Mouse (Mus musculus): ENCODE measurements around the gene Lin52. TPM values are rescaled to one million over a fixed set of nuclear protein-coding genes. Genes with fewer than 3 reads are reported as not detected.

The Lin52 gene
- polyA plus RNA-seq, 1 experiment from 2014 or later, result 20.5 TPM

GRCm38 (mm10) chr12:84567576-84567975, 116.4 kb downstream of the Lin52 start:
- Histone ChIP-seq H3K36me3 (no peaks in the 10 kb centered on the region), H3K27me3 (ENCODE audit: insufficient read depth, poor library complexity, severe bottlenecking) (peaks cover 77% of the 10 kb centered on the region), H3K4me1 (peaks cover 23% of the 10 kb centered on the region), H3K9me3 (no peaks in the 10 kb centered on the region), H3K4me3 (no peak overlapping the region), H3K27ac (no peak overlapping the region)
- DNase-seq (ENCODE audit: low spot score), result no peak
- 75% methylated on average over 6 of the region's 6 CpGs for WGBS

GRCm38 (mm10) chr12:84569336-84569970, 118.2 kb downstream of the Lin52 start, which contains the start of gene Vsx2:
Vsx2 (plus strand) TSS chr12:84569762.
- H3K36me3 ChIP-seq, result no peaks in the 10 kb centered on the region
- peaks cover 88% of the 10 kb centered on the region for H3K27me3 ChIP-seq (ENCODE audit: insufficient read depth, poor library complexity, severe bottlenecking)
- H3K9me3 ChIP-seq, result no peaks in the 10 kb centered on the region
- peak within 1 kb of the TSS; percentile 45 for H3K4me3 ChIP-seq
- H3K27ac ChIP-seq, result no peak within 1 kb of the TSS
- peaks cover 23% of the 10 kb centered on the region for H3K4me1 ChIP-seq
- DNase-seq (ENCODE audit: low spot score), result no peak
- 2% methylated on average over 25 of the region's 25 CpGs for WGBS

DNA sequence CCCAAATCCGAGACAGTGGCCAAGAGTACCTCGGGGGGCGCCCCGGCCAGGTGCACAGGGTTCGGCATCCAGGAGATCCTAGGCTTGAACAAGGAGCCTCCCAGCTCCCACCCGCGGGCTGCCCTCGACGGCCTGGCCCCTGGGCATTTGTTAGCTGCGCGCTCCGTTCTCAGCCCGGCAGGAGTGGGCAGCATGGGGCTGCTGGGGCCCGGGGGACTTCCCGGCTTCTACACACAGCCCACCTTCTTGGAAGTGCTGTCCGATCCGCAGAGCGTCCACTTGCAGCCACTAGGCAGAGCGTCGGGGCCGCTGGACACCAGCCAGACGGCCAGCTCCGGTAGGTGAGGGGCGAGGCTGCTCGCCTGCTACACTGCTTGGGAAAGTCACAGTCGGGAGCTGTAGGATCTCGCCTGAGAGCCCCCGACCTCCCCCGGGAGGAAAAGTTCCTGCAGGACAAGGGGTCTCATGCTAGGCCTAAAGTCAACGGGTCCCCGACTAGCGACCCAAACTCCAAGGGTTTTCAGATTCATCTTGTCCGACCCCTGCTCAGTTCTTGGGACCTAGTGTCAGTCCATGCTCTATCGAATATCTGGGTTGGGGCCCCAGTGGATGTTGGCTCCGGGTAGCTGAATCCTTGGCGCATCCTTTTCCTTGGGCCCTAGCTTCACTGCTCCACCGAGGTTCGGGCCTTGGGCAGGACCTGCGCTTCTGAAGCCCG, 118.9 kb downstream of the Lin52 start:
- Histone ChIP-seq H3K4me3 (peak overlapping the region; percentile 45), H3K27me3 (ENCODE audit: insufficient read depth, poor library complexity, severe bottlenecking) (peaks cover 95% of the 10 kb centered on the region), H3K27ac (no peak overlapping the region), H3K4me1 (peaks cover 23% of the 10 kb centered on the region), H3K36me3 (no peaks in the 10 kb centered on the region), H3K9me3 (no peaks in the 10 kb centered on the region)
- under 1% methylated on average over 40 of the region's 40 CpGs for WGBS
- DNase-seq (ENCODE audit: low spot score), result no peak

DNA sequence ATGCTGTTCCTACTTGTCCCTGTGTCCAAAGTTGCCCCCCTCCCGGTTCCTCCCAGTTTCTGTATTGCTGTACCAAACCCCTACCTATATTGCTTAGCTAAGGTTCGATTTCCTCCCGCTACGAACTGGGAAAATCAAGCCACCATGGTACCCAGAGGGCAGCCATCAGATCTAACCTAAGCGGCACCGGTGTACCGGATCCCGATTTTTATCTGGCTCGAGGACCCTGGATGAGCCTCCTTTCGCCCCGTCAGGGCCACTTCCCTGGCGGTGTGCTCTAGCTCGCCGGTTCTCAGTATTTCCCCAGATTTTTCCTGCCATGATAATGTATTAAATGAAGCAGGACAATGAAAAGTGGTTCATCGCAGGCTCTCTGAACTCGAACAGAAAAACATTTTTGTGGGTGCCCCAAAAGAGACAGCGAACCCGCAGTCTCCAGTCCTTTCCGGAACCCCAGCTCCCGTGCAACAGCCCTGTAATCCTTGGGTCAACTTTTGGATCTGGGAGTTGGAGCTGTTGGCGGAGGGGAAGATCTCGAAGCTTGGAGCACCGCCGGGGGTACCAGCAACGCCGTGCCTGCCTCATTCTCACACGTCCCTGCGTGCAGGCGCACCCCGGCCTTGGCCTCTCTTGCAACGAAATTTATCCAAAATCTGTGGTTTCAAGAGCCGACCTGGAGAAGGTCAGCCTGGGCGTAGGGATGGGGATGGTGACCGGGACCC, 119.6 kb downstream of the Lin52 start:
- Histone ChIP-seq H3K4me3 (peak overlapping the region; percentile 39; the same call in 1 of the 2 replicates), H3K36me3 (no peaks in the 10 kb centered on the region), H3K9me3 (no peaks in the 10 kb centered on the region), H3K27me3 (ENCODE audit: insufficient read depth, poor library complexity, severe bottlenecking) (peaks cover 98% of the 10 kb centered on the region), H3K27ac (no peak overlapping the region), H3K4me1 (peaks cover 23% of the 10 kb centered on the region)
- DNase-seq (ENCODE audit: low spot score), result no peak
- 2% methylated on average over 34 of the region's 34 CpGs for WGBS

DNA sequence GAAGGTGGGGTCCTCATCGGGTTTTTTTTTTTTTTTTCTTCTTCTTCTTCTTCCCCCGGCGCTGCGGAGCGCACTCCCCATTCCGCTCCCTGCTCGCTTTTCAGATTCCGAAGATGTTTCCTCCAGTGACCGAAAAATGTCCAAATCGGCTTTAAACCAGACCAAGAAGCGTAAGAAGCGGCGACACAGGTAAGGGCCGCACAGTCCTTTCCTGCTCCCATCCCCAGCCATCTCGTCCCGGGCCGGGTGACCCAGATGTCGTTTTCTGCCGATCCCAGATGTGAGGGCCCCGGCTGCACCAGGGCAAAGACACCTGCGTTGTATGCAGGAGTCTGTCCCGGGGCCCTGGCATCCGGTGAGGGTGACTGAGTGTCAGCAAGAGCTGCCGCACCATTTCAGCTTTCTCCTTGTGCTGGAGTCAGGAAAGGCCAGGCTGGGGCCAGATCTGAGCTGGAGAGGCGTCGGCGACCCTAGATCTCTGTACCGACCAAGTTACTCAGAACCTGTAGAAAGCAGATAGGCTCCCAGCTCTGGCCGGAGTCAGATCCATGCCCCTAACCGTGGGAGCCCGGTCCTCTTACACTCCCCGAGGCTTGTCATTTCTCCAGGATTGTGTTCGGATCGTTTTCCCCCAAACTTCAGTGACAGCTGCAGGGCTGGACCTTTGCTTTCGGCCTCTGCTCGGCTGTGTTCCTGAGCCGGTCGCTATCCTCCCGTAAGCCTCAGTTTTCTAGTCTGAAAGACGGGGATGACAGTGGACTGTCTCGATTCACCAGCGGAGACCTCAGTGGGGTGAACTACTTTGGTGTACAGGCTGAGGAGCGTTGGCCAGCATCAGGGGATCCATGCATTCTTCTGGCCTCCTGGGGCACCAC, 120.5 kb downstream of the Lin52 start:
- Histone ChIP-seq H3K4me1 (peaks cover 23% of the 10 kb centered on the region), H3K4me3 (peak overlapping the region; percentile 39), H3K36me3 (no peaks in the 10 kb centered on the region), H3K27me3 (ENCODE audit: insufficient read depth, poor library complexity, severe bottlenecking) (peaks cover 100% of the 10 kb centered on the region), H3K9me3 (no peaks in the 10 kb centered on the region), H3K27ac (no peak overlapping the region)
- peak; percentile 79 for DNase-seq (ENCODE audit: low spot score)
- WGBS, result 2% methylated on average over 43 of the region's 43 CpGs

DNA sequence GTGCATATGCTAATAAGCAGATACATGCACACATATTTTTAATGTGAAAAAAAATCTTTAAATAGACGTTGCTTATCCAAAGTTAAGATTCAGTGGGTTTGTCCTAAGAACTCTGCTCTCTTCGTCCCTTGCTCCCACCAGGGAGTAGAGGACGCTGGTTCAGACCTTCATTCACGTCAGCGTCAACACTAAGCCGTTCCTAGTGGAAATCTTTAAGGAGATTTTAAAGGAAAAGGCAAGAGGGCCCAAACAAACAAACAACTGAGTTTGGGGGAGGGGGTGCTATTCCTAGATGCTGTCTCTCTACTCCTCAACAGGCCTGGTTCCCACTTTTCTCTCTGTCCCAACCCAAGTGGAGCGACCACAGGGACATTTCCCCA, 121.1 kb downstream of the Lin52 start:
- Histone ChIP-seq H3K9me3 (no peaks in the 10 kb centered on the region), H3K27ac (no peak overlapping the region), H3K4me1 (peaks cover 23% of the 10 kb centered on the region), H3K36me3 (no peaks in the 10 kb centered on the region), H3K4me3 (no peak overlapping the region; the same call in 1 of the 2 replicates), H3K27me3 (ENCODE audit: insufficient read depth, poor library complexity, severe bottlenecking) (peaks cover 100% of the 10 kb centered on the region)
- no peak for DNase-seq (ENCODE audit: low spot score)
- 5% methylated on average over 7 of the region's 7 CpGs for WGBS

DNA sequence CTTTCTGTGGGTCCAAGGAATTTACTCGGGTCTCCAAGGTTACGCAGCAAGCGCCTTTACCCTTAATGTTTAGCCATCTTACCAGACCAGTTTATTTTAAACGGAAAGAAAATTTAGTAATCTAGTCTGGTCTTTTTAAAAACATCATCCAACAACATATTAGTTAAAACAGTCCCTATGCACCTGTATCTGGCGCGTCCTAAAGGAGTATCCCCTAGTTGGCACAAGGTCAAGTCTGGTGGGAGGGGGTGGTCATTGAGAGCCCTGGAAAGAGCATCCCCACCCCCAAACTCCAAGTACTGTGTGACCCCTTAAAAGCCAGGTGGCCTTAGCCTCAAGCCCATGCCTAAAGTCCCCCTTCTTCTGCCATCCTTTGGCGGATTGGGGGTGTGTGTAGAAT, 121.9 kb downstream of the Lin52 start:
- H3K9me3 ChIP-seq, result no peaks in the 10 kb centered on the region
- H3K27me3 ChIP-seq (ENCODE audit: insufficient read depth, poor library complexity, severe bottlenecking), result peaks cover 94% of the 10 kb centered on the region
- H3K4me3 ChIP-seq, result no peak overlapping the region
- 25% methylated on average over 7 of the region's 7 CpGs for WGBS
- no peaks in the 10 kb centered on the region for H3K36me3 ChIP-seq
- no peak for DNase-seq (ENCODE audit: low spot score)
- H3K4me1 ChIP-seq, result peaks cover 23% of the 10 kb centered on the region
- H3K27ac ChIP-seq, result no peak overlapping the region

GRCm38 (mm10) chr12:84577768-84578439, 126.7 kb downstream of the Lin52 start:
- Histone ChIP-seq H3K9me3 (no peaks in the 10 kb centered on the region), H3K27me3 (ENCODE audit: insufficient read depth, poor library complexity, severe bottlenecking) (peaks cover 51% of the 10 kb centered on the region), H3K36me3 (no peaks in the 10 kb centered on the region), H3K27ac (no peak overlapping the region), H3K4me3 (no peak overlapping the region), H3K4me1 (0 out of 2 replicates have a peak, but pooled peaks cover 5% of the 10 kb centered on the region)
- WGBS, result 73% methylated on average over 11 of the region's 11 CpGs
- no peak for DNase-seq (ENCODE audit: low spot score)

DNA sequence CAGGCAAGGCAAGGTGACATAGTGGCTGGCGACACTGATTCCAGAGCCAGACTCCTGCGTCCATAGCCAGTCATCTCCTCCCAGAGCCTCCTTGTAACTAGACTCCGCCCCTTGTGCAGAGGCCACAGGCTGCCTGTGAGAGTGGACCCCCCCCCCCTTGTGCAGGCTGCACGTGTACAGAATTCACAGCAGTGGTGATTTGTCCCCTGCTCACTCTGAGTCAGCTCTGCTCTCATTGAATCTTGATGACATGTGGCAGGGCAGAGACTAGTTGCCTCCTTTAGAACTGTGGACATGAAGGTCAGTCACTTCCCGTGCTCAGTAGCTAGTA, 127.2 kb downstream of the Lin52 start:
- Histone ChIP-seq H3K9me3 (no peaks in the 10 kb centered on the region), H3K4me3 (no peak overlapping the region), H3K27me3 (ENCODE audit: insufficient read depth, poor library complexity, severe bottlenecking) (peaks cover 46% of the 10 kb centered on the region), H3K27ac (no peak overlapping the region), H3K4me1 (0 out of 2 replicates have a peak, but pooled peaks cover 5% of the 10 kb centered on the region), H3K36me3 (no peaks in the 10 kb centered on the region)
- DNase-seq (ENCODE audit: low spot score), result no peak
- 36% methylated on average over 5 of the region's 5 CpGs for WGBS

DNA sequence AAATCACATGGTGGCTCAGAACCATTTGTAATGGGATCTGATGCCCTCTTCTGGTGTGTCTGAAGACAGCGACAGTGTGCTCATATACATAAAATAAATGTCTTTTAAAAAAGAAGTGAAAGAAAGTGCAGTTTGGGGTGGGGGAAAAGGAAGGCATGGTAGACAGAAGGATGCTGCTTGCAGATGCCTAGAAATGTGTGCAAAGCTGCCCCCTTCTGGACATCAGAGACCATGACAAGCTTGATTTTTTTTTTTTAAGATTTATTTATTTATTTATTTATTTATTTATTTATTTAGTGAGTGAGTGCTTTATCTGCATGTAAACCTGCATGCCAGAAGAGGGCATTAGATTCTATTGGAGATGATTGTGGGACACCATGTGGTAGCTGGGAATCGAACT, 130.1 kb downstream of the Lin52 start:
- Histone ChIP-seq H3K4me1 (0 out of 2 replicates have a peak, but pooled peaks cover 5% of the 10 kb centered on the region), H3K4me3 (no peak overlapping the region), H3K36me3 (no peaks in the 10 kb centered on the region), H3K27me3 (ENCODE audit: insufficient read depth, poor library complexity, severe bottlenecking) (peaks cover 17% of the 10 kb centered on the region), H3K27ac (no peak overlapping the region), H3K9me3 (no peaks in the 10 kb centered on the region)
- no peak for DNase-seq (ENCODE audit: low spot score)
- WGBS, result 93% methylated on average over 2 of the region's 2 CpGs

- Histone ChIP-seq H3K36me3 (no peaks in the 10 kb centered on the region), H3K27ac (peak overlapping the region; percentile 60; the same call in 1 of the 2 replicates), H3K27me3 (ENCODE audit: insufficient read depth, poor library complexity, severe bottlenecking) (peaks cover 49% of the 10 kb centered on the region), H3K4me1 (peaks cover 7% of the 10 kb centered on the region; the same call in 1 of the 2 replicates), H3K9me3 (no peaks in the 10 kb centered on the region), H3K4me3 (peak overlapping the region; percentile 73)
- peak; percentile 92 for DNase-seq (ENCODE audit: low spot score)
- 1% methylated on average over 54 of the region's 54 CpGs for WGBS
Measured at GRCm38 (mm10) chr12:84589825-84590761, 138.9 kb downstream of the Lin52 start.
